Mouse (Mus musculus): ENCODE measurements at regions not wholly inside any gene's neighbourhood (a gene's known extent, or its start where the extent isn't known, plus 50 kb on each side); places are given as distances from the start of the nearest gene placed in this dataset.

- DNase-seq (ENCODE audit: low spot score) = no peak
Measured at GRCm38 (mm10) chr5:85706084-85706483, 359.3 kb downstream of the Cenpc1 start.

GRCm38 (mm10) chr5:85677872-85678271 is 387.5 kb downstream of the Cenpc1 start:
- DNase-seq (ENCODE audit: low spot score) = no peak

GRCm38 (mm10) chr5:85671121-85671520 is 394.3 kb downstream of the Cenpc1 start:
- DNase-seq (ENCODE audit: low spot score) = no peak

- no peak for DNase-seq (ENCODE audit: low spot score)
Measured at GRCm38 (mm10) chr5:85661487-85661886, 403.9 kb downstream of the Cenpc1 start.

DNA sequence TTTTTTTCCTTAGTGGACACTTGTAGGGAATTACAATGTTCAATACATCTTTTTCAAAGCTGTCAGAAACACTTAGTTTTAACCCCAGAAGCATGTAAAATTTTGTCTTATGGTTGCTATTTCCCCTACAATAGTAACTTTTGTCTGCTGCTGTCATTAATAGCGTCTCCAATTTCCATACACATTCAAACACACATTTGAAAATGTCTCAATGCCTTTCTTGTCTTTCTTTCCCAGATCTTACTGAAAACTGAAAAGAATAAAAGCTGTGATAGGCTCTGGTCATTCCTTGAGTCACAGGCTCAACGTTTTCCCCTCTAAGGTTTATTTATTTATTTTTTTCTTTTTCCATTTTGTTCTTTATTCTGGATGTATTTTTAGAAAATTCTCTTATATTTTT is 444.3 kb downstream of the Cenpc1 start:
- DNase-seq (ENCODE audit: low spot score) = no peak

DNA sequence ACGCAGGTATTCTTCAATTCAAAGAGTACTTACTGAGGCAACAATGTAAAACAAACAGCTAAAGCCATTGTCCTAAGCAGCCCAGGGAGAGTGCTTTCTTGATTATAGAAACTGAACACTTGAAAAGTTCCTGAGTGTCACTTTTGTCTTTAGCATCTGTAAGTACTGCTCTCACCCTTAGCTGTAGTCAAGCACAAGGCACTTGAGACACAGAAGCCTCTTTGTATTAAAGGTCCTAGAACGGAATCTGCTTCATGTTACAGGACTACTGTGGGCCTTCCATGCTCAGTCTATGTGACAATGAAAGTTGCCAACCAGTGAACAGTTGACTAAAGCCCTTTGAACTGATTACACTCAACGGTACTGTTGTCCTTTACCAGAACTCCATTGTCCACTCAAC is 450.6 kb downstream of the Cenpc1 start:
- DNase-seq (ENCODE audit: low spot score) = no peak

GRCm38 (mm10) chr5:85612606-85613005 is 452.8 kb downstream of the Cenpc1 start:
- no peak for DNase-seq (ENCODE audit: low spot score)

GRCm38 (mm10) chr5:85609104-85609503 is 456.3 kb downstream of the Cenpc1 start:
- no peak for DNase-seq (ENCODE audit: low spot score)

DNA sequence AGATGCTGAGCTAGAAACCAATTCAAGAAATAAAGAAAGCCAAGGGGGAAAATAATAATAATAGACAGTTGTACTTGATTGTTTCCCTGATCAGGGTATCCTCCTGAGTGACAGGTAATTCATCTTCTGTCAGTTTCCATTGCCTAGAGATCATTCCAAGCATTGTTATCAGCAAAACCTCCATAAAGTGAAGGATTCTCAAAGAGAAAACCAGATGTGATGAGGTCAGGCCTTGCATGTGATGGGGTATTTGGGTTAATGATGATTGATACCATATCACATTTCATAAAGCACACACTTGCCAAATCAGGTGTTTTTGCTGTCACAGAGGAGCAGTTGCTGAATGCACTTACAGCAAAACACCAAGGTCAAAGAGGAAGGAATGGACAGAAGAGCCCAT is 467.2 kb downstream of the Cenpc1 start:
- no peak for DNase-seq (ENCODE audit: low spot score)

DNA sequence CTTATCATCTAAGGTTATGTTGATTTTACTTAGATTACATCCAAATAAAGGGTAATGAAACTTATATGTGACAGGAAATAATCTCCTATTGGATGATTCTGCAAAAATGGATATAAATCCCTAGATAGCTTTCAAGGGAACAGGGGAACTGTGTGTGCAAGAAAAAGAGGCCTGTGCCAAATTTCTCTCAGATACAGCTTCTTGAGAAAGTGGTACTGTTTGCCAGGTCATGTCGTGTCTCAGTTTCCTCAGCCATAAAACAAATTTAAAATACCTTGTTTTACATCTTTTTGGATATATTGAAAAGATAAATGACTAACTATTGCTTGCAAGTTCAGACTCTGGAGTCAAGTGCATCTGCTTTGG is 470.3 kb downstream of the Cenpc1 start:
- no peak for DNase-seq (ENCODE audit: low spot score)

DNA sequence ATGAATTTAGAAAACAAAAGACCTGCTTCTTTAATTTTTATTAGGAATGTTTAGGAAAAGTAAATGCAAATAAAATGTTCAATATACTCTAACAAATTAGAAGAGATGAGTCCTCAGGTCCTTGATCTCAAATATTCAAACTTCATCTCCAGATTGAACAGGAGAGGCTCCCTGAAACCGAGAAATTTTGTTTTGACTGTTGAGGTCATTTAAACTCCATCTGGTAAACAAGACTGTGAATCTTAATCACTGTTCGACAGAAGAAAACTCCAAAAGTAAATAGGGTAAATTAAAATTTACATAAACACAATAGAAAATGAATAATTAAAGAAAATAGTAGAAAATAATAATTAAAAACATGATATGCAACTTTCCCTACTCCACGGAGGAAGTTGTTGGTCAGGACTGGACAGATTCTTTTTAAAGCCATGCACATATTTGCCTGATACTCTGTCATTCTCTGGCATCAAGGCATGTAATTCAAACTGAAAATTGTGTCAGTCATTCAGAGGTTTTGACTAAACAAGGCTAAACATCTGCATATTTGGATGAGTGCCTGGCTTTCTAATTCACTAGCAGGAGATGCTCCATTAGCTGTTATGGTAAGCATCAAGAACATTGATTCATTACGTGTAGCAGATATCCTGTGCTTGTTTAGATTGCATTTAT is 470.8 kb downstream of the Cenpc1 start:
- DNase-seq (ENCODE audit: low spot score) = no peak

DNA sequence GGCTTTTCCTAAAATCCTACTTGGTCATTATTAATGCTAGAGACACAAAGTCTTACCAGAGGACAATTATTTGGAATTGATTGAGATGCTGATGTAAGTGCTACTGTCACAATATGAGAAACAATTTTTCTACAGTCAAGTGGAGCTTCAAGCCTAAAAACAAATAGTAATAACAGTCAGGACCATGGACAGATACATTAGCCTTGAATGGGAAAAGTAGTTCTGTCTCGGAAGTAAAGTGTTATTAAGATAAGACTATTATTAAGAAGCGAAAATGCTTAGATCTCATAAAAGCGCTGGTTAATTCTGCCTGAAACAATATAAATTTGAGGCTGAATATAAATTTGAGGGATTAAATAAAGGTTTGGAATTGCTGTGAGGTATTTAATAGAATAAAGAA is 473.1 kb downstream of the Cenpc1 start:
- no peak for DNase-seq (ENCODE audit: low spot score)

- peak; percentile 3 for DNase-seq (ENCODE audit: low spot score)
Measured at GRCm38 (mm10) chr5:85586727-85587126, 478.7 kb downstream of the Cenpc1 start.

GRCm38 (mm10) chr5:85572531-85572930 is 492.9 kb downstream of the Cenpc1 start:
- no peak for DNase-seq (ENCODE audit: low spot score)

DNA sequence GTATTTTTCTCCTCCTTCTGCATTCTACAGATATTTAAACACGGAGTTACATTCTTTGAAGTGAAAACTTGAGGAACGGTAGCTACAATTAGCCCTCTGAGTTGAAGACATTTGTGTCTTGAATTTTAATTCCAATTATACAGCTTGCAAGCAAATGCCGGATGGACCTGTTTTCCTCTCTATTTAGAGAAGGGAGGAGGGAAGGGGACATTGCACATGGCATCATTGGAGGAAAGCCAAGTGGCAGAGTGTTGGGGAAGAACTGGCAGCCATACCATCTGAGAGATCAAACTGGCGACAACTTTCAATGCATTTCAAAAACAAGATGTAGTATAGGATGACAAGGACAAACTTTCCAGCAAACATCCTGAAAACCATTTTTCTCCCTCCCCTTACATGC is 493.4 kb downstream of the Cenpc1 start:
- no peak for DNase-seq (ENCODE audit: low spot score)

DNA sequence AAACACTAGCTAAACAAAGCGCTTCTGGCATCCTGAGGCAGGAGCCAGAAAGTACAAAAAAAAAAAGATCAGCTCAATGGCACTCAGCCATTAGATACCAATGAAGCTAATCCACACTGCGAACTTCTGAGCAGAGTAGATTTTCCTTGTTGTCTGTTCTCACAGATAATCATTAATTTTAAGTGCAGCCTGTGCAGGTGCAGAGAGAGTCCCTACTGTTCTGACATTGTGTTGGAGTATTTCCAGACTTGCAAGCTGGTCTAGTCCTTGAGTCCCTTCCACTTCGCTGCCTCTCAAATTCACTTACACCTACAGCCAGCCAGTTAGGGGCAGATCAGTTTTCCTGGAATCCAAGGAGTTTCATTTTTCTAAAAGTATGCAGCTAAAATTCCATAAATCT is 494.0 kb downstream of the Cenpc1 start:
- no peak for DNase-seq (ENCODE audit: low spot score)

- DNase-seq (ENCODE audit: low spot score) = no peak
Measured at GRCm38 (mm10) chr5:85536329-85536728, 529.1 kb downstream of the Cenpc1 start.

- no peak for DNase-seq (ENCODE audit: low spot score)
Measured at GRCm38 (mm10) chr5:85525385-85526194, 539.8 kb downstream of the Cenpc1 start.

DNA sequence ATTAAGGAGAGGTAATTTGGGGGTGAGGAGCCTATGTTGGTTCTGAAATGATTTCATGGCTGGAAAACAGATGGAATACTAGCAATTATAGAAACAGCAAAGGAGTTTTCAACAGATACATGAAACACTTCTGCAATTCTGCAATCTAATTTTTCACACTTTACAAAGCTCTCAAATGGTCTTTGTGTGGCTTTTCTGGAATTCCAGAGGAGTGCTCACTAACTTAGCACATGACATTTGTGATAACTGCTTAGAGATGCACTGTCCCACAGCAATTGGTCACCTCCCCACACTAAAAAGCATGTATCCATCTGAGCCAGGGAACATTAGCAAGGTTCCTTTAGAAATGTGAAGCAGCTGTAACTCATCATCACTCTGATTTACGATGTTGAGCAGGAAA is 560.1 kb downstream of the Cenpc1 start:
- no peak for DNase-seq (ENCODE audit: low spot score)

DNA sequence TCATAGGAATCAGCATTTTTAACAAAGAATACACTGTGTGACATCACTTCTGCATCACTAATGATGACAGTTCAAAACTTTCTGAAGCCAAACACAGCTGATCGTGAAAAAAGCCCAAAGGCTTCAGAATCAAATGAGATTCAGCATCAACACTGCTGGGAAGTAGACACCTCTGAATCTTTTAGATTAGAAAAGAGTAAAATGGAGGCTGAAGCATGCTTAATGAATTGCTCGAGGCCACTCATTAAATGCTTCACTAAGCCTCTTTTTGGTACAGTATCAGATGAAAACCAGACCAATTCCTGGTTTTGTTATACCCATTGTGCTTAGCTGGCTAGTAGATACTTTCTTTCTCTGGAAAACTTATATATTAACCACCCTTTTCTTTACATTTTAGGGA is 568.1 kb downstream of the Cenpc1 start:
- DNase-seq (ENCODE audit: low spot score) = no peak

DNA sequence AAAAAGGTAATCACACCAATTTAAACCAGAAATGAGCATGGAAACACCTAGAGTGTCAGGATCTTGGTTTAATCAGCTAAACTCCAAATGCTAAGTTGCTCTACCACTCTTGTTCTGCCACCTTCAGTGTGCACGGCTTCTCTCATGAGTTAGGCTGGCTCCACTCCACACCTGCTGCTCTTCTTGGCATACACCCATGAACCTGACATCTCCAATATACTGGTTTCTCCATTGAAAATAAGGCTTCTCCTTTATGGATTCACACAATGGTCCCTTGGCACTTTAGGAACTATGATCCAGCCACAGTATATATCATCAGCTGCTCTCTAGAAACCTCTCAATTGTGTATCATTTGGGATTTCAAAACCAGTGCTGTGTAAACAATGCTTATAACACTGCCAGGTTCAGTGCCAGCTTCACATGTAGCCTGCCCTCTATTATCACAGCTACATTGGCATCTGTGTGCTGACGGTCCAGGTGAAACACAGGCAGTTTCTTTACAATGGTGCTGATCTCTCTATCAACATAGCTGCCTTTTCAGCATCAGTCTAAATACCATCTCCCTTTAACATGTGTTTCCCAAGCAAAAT is 579.6 kb downstream of the Cenpc1 start:
- no peak for DNase-seq (ENCODE audit: low spot score)

GRCm38 (mm10) chr5:85485157-85485556 is 580.2 kb downstream of the Cenpc1 start:
- DNase-seq (ENCODE audit: low spot score) = no peak

DNA sequence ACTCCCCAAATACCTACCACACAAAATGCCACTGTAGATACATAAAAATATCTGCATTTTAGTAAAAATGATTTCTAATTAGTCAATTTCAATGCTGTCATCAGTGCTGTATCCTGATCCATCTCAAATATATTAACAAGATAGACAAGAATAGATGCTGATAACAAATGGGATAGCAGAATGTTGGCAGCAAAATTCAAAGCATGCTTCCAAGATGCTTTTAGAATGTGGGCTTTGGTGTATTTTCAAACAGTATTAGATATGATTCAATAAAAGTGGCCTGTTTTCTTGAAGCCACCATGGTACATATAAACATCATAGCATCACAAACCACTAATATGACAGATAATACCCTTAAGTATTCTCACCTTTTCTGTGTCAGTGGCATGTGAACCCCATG is 597.6 kb downstream of the Cenpc1 start:
- no peak for DNase-seq (ENCODE audit: low spot score)
